Mouse (Mus musculus): ENCODE measurements around the gene Dhrs7b.

Dhrs7b gene

GRCm38 (mm10) chr11:60903661-60904061, 73.2 kb downstream of the Dhrs7b start:
- no peak for DNase-seq

DNA sequence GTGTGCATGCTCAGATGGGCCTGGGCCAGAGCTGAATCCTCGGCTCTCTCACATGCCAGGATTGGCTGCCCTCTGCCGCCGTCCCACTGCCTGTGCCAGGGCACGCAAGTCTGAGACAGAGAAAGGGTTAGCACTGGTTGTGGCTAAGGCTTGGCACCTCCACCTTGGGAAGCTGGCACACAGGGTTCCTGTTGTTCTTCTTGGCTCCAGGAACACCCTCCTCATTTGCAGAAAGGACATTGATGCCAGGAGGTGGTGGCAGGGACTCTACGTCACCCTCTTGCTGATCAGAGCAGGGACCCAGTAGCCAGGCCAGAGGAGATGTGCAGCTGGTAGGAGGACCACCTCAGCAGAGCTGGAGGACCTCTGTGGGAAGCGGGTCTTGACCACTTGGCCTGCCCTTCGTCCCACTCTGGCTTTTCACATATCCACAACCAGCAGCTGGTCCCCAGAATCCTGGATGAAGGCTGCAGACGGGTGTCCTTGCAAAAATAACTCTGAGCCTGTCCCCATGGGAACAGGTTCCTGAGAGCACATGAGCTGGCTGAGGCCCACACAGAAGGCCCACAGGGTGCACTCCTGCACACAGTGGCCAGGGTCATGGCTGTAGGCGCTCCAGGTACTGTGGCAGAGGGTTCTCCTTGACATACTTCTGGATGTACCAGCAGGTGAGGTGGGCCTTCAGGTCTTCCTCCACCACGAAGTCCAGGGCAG, 75.1 kb downstream of the Dhrs7b start:
- DNase-seq = no peak

DNA sequence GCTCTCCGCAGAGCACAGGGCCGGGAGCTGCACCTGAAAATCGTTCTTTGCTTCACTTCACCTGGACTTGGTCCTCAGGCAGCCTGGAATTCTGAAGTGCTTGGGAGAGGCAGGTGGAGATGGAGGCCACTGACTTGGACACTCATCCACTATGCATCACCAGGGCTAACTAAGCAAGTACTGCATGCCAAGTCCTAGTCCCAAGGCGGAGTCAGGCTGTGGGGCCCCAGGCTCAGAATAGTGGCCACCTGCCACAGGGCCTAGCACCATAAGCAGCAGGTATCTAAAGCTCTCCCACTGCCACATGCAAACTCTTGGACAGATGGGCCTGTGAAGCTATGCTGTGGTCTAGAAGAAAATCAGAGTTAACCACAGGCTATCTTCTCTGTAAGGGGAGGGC, 76.0 kb downstream of the Dhrs7b start:
- DNase-seq = no peak

GRCm38 (mm10) chr11:60908073-60908472, 77.6 kb downstream of the Dhrs7b start:
- DNase-seq = no peak

DNA sequence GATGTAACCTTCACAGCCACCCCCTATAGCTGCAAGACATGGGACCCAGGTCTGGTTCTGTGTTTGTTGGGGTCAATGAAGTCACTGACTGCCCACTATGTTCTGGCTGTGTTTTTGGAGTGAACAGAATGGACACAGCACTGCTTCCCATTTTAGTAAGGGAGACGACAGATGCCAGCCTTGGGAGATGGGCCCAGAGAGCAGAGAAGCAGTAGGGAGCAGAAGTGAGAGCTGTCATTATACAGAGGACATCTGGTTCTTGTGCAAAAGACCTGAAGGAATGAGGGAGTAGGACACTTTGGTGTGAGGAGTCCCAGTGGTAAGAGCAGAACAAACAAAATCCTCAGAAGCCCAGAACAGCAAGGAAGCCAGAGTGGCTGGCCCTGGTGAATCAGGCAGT, 79.2 kb downstream of the Dhrs7b start:
- no peak for DNase-seq
